Mouse (Mus musculus) natural killer cell, adult 2 months (primary cell): Measurements from ENCODE around the gene Dctn1.

Experiments
- DNase-seq, 2 experiments: peaks; one replicate each; pipeline ENCODE4 v3.0.0; 2022; ENCODE audit warnings: low spot score in 2 of 2

The Dctn1 gene

GRCm38 (mm10) chr6:83165607-83166242 lies at the start of gene Dctn1:
Gene Dctn1, plus strand, starts transcription at chr6:83165920.
- peak; percentile 93 to 95 for DNase-seq

GRCm38 (mm10) chr6:83116373-83117164 lies 49.2 kb upstream of the Dctn1 start:
- no peak for DNase-seq

GRCm38 (mm10) chr6:83117165-83117438 lies 48.6 kb upstream of the Dctn1 start:
- DNase-seq: no peak

DNA sequence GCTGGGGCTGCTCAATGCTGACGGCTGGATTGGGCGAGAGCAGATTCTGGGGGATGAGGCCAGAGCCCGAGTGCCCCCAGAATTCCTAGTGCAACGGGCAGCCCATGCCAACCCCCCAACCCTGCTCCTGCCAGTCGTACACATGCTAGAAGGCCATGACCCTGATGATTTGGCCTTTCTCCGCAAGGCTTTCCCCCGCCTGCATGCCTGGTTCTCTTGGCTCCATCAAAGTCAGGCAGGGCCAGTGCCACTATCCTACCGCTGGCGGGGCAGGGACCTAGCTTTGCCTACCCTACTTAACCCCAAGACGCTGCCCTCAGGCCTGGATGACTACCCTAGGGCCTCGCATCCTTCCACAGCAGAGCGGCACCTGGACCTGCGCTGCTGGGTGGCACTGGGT lies 48.1 kb upstream of the Dctn1 start:
- no peak for DNase-seq

GRCm38 (mm10) chr6:83118369-83118768 lies 47.4 kb upstream of the Dctn1 start:
- no peak for DNase-seq

DNA sequence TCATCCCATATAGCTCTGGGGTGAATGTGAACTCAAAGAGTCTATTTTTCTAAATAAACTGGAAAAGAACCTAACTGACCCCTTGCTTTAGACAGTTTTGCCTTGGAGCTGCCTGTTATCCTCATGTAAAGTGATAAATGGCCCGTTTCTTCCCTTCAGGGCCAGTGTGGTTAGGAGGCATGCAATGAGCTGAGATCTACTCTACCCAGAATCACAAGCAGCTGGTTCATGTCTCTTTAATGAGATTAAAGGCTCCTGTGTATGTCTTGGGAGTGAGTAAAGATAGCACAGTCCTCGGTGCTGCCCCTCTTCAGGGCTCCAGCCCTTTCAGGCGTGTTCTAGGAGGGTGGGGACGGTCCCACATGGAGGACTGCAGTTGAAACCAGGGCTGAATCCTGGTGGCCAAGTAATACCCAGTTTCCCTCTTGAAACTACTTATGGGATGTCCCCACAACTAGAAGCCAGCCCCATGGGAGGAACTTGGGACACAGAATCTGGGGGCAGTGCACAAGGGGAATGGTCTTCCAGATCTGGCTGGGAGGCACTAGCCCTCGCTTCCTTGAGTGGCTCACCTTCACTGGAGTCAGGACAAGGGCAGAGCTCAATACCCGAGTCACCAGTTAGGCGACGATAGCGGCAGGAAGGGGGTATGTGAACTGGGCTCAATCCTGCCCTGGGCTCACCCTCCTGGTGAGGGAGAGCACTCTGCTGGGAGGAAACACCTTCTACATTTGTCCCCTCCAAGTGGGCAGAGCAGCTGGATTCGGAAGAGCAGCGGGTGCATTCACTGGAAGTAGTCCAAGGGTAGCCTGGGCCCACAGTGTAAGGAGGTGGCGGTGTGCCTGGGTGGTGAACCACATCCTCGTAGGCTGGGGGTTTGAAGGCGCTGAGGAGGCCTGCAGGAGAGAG lies 46.6 kb upstream of the Dctn1 start:
- no peak for DNase-seq

GRCm38 (mm10) chr6:83119734-83120051 lies 46.0 kb upstream of the Dctn1 start:
- DNase-seq: no peak

DNA sequence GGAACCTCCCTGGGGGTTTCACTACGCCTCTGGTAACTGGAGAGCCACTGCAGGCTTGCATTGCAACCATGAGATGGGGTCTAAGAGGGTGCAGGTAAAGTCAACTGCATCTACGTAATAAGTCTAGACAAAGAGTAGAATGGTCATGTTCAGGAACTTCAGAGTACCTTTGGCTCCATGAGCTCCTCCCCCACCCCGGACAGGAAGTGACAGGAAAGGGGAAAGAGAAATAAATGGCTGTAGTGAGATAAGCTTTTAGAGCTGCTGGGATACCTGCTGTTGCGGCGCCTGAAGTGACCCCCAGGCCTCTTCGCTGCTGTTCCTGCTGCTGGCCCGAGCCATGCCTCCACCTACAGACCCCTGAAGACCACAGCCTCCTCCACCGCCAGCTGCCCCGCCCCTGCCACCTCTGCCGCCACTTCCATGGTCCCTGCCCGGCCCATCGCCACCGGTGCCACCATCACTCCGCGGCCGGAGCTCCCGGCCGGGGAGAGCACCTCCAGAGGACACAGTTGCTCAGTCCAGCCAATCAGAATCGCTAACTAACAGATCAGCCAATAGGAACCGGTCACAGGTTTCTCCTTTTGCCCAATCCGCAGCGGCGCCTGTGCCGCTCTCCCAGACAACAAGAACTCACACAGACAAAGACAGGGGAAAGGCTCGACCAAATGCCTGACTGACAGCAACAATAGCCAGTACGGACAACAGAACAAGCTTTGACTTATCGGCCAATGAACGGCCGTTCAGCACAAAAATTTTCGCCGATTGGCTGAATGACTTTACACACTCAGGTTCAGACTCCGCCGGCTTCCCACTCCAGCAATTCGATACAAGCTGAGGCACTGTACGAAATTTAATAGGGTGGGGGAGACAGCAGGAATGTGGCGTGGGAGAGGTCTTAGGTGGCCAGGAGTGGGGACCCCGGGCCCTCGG lies 44.5 kb upstream of the Dctn1 start, which contains the start of gene Wbp1:
Gene Wbp1, minus strand, starts transcription at position 630 of the 933 bp plus-strand sequence.
- peak; percentile 95 for DNase-seq

GRCm38 (mm10) chr6:83121863-83122710 lies 43.6 kb upstream of the Dctn1 start:
- no peak for DNase-seq

DNA sequence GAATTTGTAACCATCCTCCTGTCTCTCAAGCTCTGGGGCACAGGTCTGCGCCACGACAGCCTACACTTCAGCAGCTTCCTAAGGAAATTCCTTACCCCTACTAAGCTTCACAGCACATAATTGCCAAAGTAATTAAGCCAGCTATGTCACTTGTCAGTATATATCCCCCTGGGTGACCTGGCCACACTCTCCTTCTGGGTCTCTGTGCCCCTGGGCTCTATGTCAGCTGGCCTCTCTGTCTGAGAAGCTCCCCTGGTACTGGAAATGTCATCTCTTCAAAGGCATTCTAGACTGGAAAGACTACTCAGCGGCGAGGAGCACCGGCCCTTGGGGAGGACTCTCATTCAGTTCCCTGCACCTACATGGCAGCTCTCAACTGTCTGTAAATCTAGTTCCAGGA lies 42.8 kb upstream of the Dctn1 start:
- no peak for DNase-seq

GRCm38 (mm10) chr6:83124851-83125312 lies 40.8 kb upstream of the Dctn1 start:
- peak; percentile 90 to 93 for DNase-seq

- DNase-seq: no peak
Measured at GRCm38 (mm10) chr6:83125331-83125730, 40.4 kb upstream of the Dctn1 start, which contains the start of gene Ino80b. Gene Ino80b, minus strand, starts transcription at chr6:83125431.

GRCm38 (mm10) chr6:83127419-83127818 lies 38.3 kb upstream of the Dctn1 start:
- DNase-seq: no peak

DNA sequence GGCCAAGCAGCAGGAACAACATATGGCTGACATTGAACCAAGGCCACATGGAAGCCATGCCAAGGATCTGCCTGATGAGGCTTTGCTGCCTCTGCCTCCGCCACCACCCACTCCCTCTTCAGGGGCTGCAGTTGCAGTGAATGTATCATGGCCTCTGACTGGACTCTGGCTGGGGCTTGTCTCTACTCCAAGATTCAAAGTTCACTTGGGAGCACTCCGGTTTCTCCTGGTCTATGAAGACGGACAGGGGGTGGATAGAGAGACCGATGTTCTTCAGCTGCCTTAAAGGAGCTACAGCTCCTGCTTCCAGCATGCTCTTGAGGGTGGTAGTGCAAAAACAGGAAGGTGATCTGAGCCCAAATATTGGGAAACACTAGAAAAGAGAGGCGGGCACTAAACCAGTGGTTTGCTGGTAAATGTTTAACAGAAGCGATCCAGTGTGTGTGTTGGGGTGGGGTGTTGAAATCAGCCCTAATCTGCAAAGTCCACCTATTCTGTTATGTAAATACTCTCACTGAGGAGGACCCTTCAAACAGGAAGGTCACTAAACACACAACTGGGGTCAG lies 34.2 kb upstream of the Dctn1 start:
- no peak for DNase-seq

DNA sequence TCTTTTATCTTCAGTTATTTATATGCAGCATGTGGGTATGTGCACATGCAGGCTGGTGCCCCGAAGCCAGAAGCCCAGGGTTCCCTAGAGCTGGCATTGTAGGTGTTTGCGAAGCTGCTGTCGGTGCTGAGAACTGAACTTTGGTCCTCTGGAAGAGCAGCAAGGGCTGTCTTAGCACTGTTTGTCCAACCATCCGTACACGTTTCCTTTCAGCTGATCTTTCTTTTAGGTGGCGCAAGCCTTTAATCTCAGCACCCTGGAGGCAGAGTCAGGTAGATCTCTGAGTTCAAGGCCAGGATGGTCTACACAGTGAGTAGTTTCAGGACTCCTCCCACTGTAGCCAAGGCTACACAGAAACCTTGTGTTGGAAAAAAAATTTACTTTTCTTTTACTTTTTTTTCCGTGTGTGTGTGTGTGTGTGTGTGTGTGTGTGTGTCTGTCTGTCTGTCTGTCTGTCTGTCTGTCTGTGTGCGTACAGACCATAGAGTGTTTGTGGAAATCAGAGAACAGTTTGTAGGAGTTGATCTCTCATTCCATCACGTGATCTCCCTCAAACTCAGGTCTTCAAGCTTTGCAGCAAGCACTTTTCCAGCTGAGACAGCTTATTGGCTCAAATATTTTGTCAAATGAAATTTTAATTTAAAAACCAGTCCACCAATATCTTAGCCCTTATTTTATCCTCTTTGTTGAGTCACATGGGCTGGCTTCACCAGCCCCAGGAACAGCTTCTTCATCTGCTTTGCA lies 33.4 kb upstream of the Dctn1 start:
- no peak for DNase-seq

- DNase-seq: no peak
Measured at GRCm38 (mm10) chr6:83134226-83134625, 31.5 kb upstream of the Dctn1 start.

DNA sequence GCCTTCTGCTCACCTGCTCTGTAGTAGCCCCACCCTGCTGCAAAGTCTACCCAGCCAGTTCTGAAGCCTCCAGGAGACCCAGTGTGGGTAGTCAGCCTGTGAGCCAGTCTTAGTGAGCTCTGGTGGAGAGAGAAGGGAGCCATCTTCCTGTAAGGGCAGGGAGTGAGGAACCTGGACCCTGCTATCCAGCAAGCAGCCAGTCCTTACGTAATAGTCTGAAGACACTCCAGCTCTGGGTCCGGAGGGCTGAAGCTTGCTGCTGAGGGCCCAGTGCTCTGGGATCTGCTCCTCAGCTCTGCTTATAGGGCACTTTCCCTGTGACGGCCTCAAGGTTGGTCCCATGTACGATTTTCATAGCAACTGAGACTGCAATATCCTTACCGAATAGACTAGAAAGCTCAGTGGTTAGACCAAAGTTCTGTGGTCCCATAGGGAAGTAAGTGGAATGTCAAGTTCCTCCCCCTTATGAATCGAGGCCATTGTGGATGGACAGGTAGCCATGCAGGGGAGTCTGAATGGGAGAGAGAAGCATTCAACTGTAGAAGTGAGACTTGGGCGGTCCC lies 30.7 kb upstream of the Dctn1 start, which contains the start of gene Rtkn:
Gene Rtkn, plus strand, starts transcription at position 513 of the 563 bp plus-strand sequence.
- no peak for DNase-seq

GRCm38 (mm10) chr6:83135571-83136161 lies 30.1 kb upstream of the Dctn1 start:
- DNase-seq: no peak
